Mouse (Mus musculus) liver, postnatal 0 days (tissue): Measurements from ENCODE around the gene Thg1l. TPM values are rescaled to one million over a fixed set of nuclear protein-coding genes. Genes with fewer than 3 reads are reported as not detected.
A peak's percentile ranks its signal among the peaks of the same experiment; 100 is the strongest.

Source experiments
- ATAC-seq: fragments of 200-750 bp; cut with Nextera tagmentation; 2 replicates; pipeline ENCODE4 v1.8.0; 2017; ENCODE audit warnings: mild to moderate bottlenecking, moderate library complexity
- DNase-seq: peaks from one replicate; pipeline ENCODE4 v3.0.0-alpha.2; 2016
- H3K27ac ChIP-seq: fragments of 300-500 bp; sonication (generic); 2 replicates; pipeline ENCODE4 v1.5.1; 2014; ENCODE audit warnings: antibody characterized with exemption, moderate library complexity, mild to moderate bottlenecking, low read depth
- H3K27me3 ChIP-seq: fragments of 300-500 bp; sonication (generic); 2 replicates; pipeline ENCODE4 v1.6.1; 2014; ENCODE audit warnings: low read length, control low read depth, mixed read lengths; ENCODE audit not compliant: insufficient read depth
- H3K36me3 ChIP-seq: fragments of 300-500 bp; sonication (generic); replicated peaks from 2 replicates; pipeline ENCODE4 v1.6.1; 2014; ENCODE audit warnings: mild to moderate bottlenecking, control low read depth, low read length, moderate library complexity, mixed read lengths; ENCODE audit not compliant: insufficient read depth
- H3K4me1 ChIP-seq: fragments of 300-500 bp; sonication (generic); 2 replicates; pipeline ENCODE4 v1.6.1; 2014; ENCODE audit warnings: antibody characterized with exemption, mild to moderate bottlenecking, control low read depth; ENCODE audit not compliant: insufficient read depth
- H3K4me2 ChIP-seq: fragments of 300-500 bp; sonication (generic); 2 replicates; pipeline ENCODE4 v1.6.1; 2014; ENCODE audit warnings: low read depth, mild to moderate bottlenecking, low read length, moderate library complexity, mixed read lengths
- H3K4me3 ChIP-seq: fragments of 300-500 bp; sonication (generic); 2 replicates; pipeline ENCODE4 v1.5.1; 2014; ENCODE audit warnings: low read depth, low read length
- H3K9ac ChIP-seq: fragments of 300-500 bp; sonication (generic); replicated peaks from 2 replicates; pipeline ENCODE4 v1.6.1; 2014; ENCODE audit warnings: mild to moderate bottlenecking, moderate library complexity
- H3K9me3 ChIP-seq: fragments of 300-500 bp; sonication (generic); 2 replicates; pipeline ENCODE4 v1.6.1; 2016; ENCODE audit warnings: mild to moderate bottlenecking, control low read depth, low read length, mixed read lengths
- CTCF ChIP-seq: sonication (generic); IDR thresholded peaks from 2 replicates; pipeline ENCODE4 v1.5.1; 2016; ENCODE audit warnings: antibody characterized with exemption, low read depth
- EP300 ChIP-seq: IDR thresholded peaks from 2 replicates; pipeline ENCODE4 v1.6.1; 2016; ENCODE audit warnings: antibody characterized with exemption, low read depth, mild to moderate bottlenecking
- WGBS: fragments of 180-500 bp; shearing (Covaris S2); extraction: QIAGEN DNeasy Blood & Tissue Kit; methylation state at CpG from one replicate; pipeline ENCODE4 v1.1.7; 2014; ENCODE audit not compliant: insufficient replicate concordance; 5-methylcytosine and 5-hydroxymethylcytosine counted together
- polyA plus RNA-seq: library from polyadenylated mRNA; unstranded; fragments of >200 nt; fragmentation: Nextera tagmentation; extraction: Ambion mirVana; gene quantifications from 2 replicates; pipeline ENCODE4 v1.2.1, GENCODE M21; 2015

Gene Thg1l
- polyA plus RNA-seq, 1 experiment from 2014 or later: 3.8 TPM

DNA sequence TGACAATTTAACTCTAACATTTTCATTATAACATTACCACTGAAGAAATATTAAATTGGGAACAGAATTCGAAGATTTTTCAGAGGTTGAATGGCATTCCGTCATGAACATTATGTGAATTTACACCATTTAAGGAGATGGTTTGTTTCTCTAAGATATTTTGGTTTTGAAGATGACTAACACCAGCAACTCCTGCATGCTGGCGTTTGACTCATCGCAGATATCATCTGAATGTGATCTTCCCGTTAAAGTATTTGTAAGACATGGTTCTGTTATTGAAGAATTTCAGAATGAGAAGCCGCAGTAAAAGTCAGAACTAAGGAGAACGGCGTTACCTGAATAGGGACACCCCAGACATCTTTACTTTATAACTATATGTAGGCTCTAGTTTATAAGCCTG is 19.2 kb upstream of the Thg1l start:
- no peak overlapping the region for H3K9ac ChIP-seq
- ATAC-seq (no peak), DNase-seq (no peak)
- H3K4me1 ChIP-seq: no peaks in the 10 kb centered on the region
- no peak overlapping the region for H3K27ac ChIP-seq
- no peak for TF ChIP-seq CTCF
- TF ChIP-seq EP300: no peak
- 80% methylated on average over 8 of the region's 8 CpGs for WGBS
- H3K4me3 ChIP-seq: no peak overlapping the region
- no peak overlapping the region for H3K4me2 ChIP-seq
- peaks cover 4% of the 10 kb centered on the region; the same call in 1 of the 2 replicates for H3K27me3 ChIP-seq
- H3K36me3 ChIP-seq: no peaks in the 10 kb centered on the region
- H3K9me3 ChIP-seq: peaks cover under 1% of the 10 kb centered on the region; the same call in 1 of the 2 replicates

DNA sequence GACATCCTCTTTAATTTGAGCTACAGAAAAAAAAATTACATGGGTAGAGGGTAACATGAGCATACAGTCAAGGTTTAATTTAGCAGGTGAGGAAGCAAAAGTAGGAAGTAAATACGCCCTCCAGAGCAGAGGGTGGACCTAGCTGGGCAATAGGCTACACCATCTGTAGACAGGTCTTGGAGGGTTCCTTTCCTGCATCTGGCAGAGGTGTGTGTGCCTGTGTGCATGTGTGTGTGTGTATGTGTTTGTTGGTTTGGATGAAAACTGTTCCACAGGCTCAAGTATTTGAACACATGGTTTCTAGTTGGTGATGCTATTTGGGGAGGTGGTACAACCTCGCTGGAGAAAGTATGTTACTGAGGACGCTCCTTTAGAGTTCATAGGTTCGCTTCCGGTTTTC is 18.3 kb upstream of the Thg1l start:
- Histone ChIP-seq H3K36me3 (no peaks in the 10 kb centered on the region), H3K9ac (no peak overlapping the region), H3K27me3 (no peaks in the 10 kb centered on the region), H3K4me2 (no peak overlapping the region), H3K4me1 (no peaks in the 10 kb centered on the region), H3K9me3 (no peaks in the 10 kb centered on the region), H3K27ac (no peak overlapping the region), H3K4me3 (no peak overlapping the region)
- no peak for DNase-seq
- WGBS: 71% methylated on average over 5 of the region's 5 CpGs
- TF ChIP-seq EP300 (no peak), CTCF (no peak)
- no peak for ATAC-seq

DNA sequence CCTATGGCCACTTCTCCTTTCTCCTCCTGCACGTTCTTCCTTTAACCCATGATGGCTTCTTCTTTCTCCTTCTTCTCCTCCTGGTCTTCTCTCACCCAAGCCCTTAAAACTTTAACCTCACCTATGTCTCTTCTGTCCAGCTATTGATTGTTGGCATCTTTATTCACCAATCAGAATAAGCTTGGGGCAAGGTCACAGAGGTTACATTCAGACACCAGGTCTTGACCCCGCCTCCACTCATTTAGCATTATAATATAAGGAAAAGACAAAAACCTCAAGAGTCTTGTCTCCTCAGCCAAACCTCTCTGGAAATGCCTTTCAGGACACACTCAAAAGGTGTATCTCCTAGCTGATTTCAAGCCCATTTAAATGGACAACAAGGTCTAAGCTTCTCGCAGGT is 13.2 kb upstream of the Thg1l start:
- no peaks in the 10 kb centered on the region for H3K36me3 ChIP-seq
- no peaks in the 10 kb centered on the region for H3K4me1 ChIP-seq
- WGBS: 70% methylated on average over 3 of the region's 3 CpGs
- no peak for DNase-seq
- no peak overlapping the region for H3K9ac ChIP-seq
- no peak overlapping the region for H3K27ac ChIP-seq
- ATAC-seq: no peak
- no peaks in the 10 kb centered on the region for H3K9me3 ChIP-seq
- no peak overlapping the region for H3K4me2 ChIP-seq
- no peak overlapping the region for H3K4me3 ChIP-seq
- no peak for TF ChIP-seq EP300
- TF ChIP-seq CTCF: no peak
- no peaks in the 10 kb centered on the region for H3K27me3 ChIP-seq

DNA sequence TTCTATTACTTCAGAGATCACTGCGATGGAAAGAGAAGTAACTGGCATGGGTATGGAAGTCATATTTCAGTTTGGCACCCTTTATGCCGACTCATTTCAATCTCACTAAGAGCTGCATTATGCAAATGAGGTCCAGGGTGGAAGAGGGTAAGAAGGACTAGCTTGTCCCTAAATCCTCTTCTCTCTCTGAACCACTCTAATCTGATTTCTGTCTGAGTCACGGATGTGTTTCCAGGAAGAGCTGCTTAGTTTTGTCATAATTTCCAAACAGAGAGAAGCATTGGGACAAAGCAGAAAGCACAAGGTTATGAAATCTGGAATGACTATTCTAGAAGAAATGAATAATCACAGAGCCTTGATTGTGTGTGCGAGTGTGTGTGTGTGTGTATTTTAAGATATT is 11.6 kb upstream of the Thg1l start:
- H3K27ac ChIP-seq: no peak overlapping the region
- TF ChIP-seq EP300 (no peak), CTCF (no peak)
- no peak for DNase-seq
- H3K9ac ChIP-seq: no peak overlapping the region
- H3K4me3 ChIP-seq: no peak overlapping the region
- no peaks in the 10 kb centered on the region for H3K9me3 ChIP-seq
- no peak overlapping the region for H3K4me2 ChIP-seq
- no peaks in the 10 kb centered on the region for H3K27me3 ChIP-seq
- WGBS: 72% methylated on average over 4 of the region's 4 CpGs
- H3K4me1 ChIP-seq: no peaks in the 10 kb centered on the region
- no peaks in the 10 kb centered on the region for H3K36me3 ChIP-seq
- ATAC-seq: no peak

DNA sequence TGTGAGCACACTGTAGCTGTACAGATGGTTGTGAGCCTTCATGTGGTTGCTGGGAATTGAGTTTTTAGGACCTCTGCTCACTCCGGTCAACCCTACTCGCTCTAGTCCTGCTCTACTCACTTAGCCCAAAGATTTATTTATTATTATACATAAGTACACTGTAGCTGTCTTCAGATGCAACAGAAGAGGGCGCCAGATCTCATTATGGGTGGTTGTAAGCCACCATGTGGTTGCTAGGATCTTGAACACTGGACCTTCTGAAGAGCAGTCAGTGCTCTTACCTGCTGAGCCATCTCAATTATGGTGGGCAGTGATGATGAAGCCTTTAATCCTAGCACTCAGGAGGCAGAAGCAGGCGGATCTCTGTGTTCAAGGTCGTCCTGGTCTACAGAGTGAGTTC is 4.7 kb upstream of the Thg1l start:
- ATAC-seq: no peak

DNA sequence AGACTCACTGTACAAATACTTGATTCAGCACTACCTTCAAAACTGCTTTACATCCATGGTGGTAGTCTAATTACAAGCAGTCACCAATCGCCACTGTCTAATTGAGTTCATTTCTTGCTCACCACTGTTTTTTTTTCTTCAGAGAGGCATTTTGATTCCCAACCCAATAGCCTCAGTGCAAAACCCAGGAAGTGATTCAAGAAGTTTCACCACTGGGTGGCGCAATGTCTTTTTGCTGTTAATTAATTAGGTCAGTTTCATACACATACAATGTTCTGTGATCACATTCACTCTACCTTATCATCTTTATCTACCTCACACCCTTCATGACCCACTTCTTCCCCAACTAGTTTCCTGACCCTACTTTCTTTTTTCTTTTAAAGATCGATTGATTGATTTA is 4.3 kb upstream of the Thg1l start:
- peak; percentile 49 for DNase-seq

More for the DNA sequence above, 4.7 kb upstream of the Thg1l start:
- peak; percentile 40; the same call in 1 of the 2 replicates for TF ChIP-seq CTCF
- TF ChIP-seq EP300: no peak
- no peaks in the 10 kb centered on the region for H3K4me1 ChIP-seq
- H3K9ac ChIP-seq: no peak overlapping the region
- no peak overlapping the region for H3K4me2 ChIP-seq
- DNase-seq: no peak
- WGBS: 78% methylated on average over 5 of the region's 5 CpGs
- H3K4me3 ChIP-seq: no peak overlapping the region
- no peaks in the 10 kb centered on the region for H3K9me3 ChIP-seq
- H3K27ac ChIP-seq: no peak overlapping the region
- no peaks in the 10 kb centered on the region for H3K36me3 ChIP-seq
- no peaks in the 10 kb centered on the region for H3K27me3 ChIP-seq

DNA sequence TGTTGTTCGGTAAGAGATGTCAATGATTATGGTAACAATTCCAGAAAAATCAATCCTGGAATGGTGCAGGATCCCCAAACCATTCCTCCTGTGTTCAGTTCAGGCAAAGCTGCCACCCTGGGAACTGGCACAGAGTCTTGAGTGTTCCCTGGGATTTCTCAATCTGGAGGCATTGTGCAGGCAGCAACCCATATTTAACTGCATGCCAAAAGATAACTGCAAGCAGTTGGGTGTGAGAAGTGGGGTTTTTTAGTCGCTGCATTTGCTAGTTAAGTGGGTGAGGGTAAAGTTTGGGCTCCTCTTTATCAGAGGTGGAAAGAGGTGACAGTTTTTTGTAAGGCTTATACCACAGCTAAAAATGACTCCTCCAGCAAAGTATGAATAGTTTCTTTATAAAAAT is 7.8 kb downstream of the Thg1l start:
- H3K27me3 ChIP-seq: no peaks in the 10 kb centered on the region
- no peaks in the 10 kb centered on the region for H3K9me3 ChIP-seq
- H3K36me3 ChIP-seq: peaks cover 16% of the 10 kb centered on the region
- H3K27ac ChIP-seq: no peak overlapping the region
- TF ChIP-seq CTCF (no peak), EP300 (no peak)
- WGBS: 81% methylated on average over 2 of the region's 2 CpGs
- ATAC-seq (no peak), DNase-seq (no peak)
- H3K4me2 ChIP-seq: no peak overlapping the region
- H3K4me1 ChIP-seq: peaks cover 9% of the 10 kb centered on the region
- no peak overlapping the region for H3K9ac ChIP-seq
- no peak overlapping the region for H3K4me3 ChIP-seq

More for the DNA sequence above, 4.3 kb upstream of the Thg1l start:
- TF ChIP-seq CTCF (peak; percentile 57), EP300 (no peak)
- Histone ChIP-seq H3K27ac (no peak overlapping the region), H3K9me3 (no peaks in the 10 kb centered on the region), H3K4me2 (no peak overlapping the region), H3K4me1 (peaks cover 3% of the 10 kb centered on the region), H3K27me3 (no peaks in the 10 kb centered on the region), H3K36me3 (no peaks in the 10 kb centered on the region), H3K4me3 (no peak overlapping the region), H3K9ac (no peak overlapping the region)
- 71% methylated on average over 3 of the region's 3 CpGs for WGBS
- no peak for ATAC-seq
